Mouse (Mus musculus) E14TG2a.4 (cell line): ENCODE results near the gene Scaf8.

ENCODE experiments used
- CTCF ChIP-seq: conservative IDR thresholded peaks from 2 replicates; pipeline ENCODE4 v1.5.1; 2014; ENCODE audit warnings: low read length
- NANOG ChIP-seq: IDR thresholded peaks from 2 replicates; pipeline ENCODE4 v1.6.1; 2014; ENCODE audit warnings: borderline replicate concordance, low read length, mixed read lengths
- POU5F1 ChIP-seq: IDR thresholded peaks from 2 replicates; pipeline ENCODE4 v1.6.1; 2014; ENCODE audit warnings: low read length, borderline replicate concordance

- TF ChIP-seq CTCF = no peak
- no peak for TF ChIP-seq NANOG
- TF ChIP-seq POU5F1 = no peak
Measured at GRCm38 (mm10) chr17:3104154-3104931, 10.4 kb upstream of the Scaf8 start.
